Mouse (Mus musculus) frontal cortex, postnatal 25 days (tissue): ENCODE measurements at regions not wholly inside any gene's neighbourhood (a gene's known extent, or its start where the extent isn't known, plus 50 kb on each side); places are given as distances from the start of the nearest gene placed in this dataset.

Experiments used
- DNase-seq, 2 experiments: peaks; one replicate each; pipeline ENCODE4 v3.0.0; 2022; ENCODE audit warnings: low spot score in 2 of 2

GRCm38 (mm10) chr15:68366816-68367215, 1866.1 kb upstream of the Lrrc6 start:
- DNase-seq = no peak

- DNase-seq = peak; percentile 95 to 97
Measured at GRCm38 (mm10) chr15:68363058-68363735, 1862.5 kb upstream of the Lrrc6 start.

GRCm38 (mm10) chr15:68362081-68363057, 1861.7 kb upstream of the Lrrc6 start:
- DNase-seq = peak in 1 of 2 experiments; percentile 16

GRCm38 (mm10) chr15:68360956-68361908, 1860.5 kb upstream of the Lrrc6 start:
- no peak for DNase-seq

GRCm38 (mm10) chr15:68359496-68359895, 1858.8 kb upstream of the Lrrc6 start:
- no peak for DNase-seq

GRCm38 (mm10) chr15:68355957-68356356, 1855.2 kb upstream of the Lrrc6 start:
- no peak for DNase-seq

- no peak for DNase-seq
Measured at GRCm38 (mm10) chr15:68344652-68345051, 1843.9 kb upstream of the Lrrc6 start.

GRCm38 (mm10) chr15:68342542-68342941, 1841.8 kb upstream of the Lrrc6 start:
- no peak for DNase-seq

- no peak for DNase-seq
Measured at GRCm38 (mm10) chr15:68341056-68341455, 1840.3 kb upstream of the Lrrc6 start.

GRCm38 (mm10) chr15:68337264-68337663, 1836.6 kb upstream of the Lrrc6 start:
- DNase-seq = no peak

- DNase-seq = no peak
Measured at GRCm38 (mm10) chr15:68335837-68336236, 1835.1 kb upstream of the Lrrc6 start.

GRCm38 (mm10) chr15:68316116-68316515, 1815.4 kb upstream of the Lrrc6 start:
- DNase-seq = no peak
